Comparison of ENCODE assay signal across 18 mouse cellular contexts in the genomic region with DNA sequence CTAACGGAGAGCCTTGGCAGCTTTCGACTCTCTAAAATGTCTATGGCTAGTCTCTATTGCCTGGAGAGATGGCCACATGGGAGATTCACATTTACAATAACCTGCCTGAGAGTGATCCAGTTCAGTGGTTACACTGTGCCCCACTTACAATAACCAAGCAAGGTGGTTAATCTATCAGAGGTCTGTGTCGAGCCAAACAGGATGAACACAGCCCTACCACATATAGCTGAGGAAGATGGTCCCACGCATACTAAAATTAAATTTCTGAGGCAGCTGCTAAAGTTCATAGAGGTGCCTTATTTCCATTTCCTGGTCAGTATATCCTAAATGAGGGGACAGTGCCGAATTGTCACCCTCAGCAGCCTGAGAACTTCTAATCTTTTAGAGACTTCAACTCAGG. TPM values are rescaled to one million over a fixed set of nuclear protein-coding genes. Genes with fewer than 3 reads are reported as not detected.
DNase-seq lines count a peak whose midpoint lies in the region; ATAC-seq and TF ChIP-seq lines count a peak whose summit lies in the region.
"Had no signal": no experiment of that assay in that cellular context is flagged by ENCODE, and none has a peak within 500 bp of the region (broad histone marks: within the 10 kb centered on the region; RNA-seq: fewer than 3 reads in every experiment).

No protein-coding gene starts in this region.

- DNase-seq in gastrocnemius, adult 2 months: no peak
- DNase-seq in gastrocnemius, postnatal 25 days: no peak
- DNase-seq in liver, embryonic 13.5 days: no peak
- DNase-seq in CD4-positive, CD25-positive, alpha-beta regulatory T cell, adult 2 months (ENCODE audit: low read depth, low spot score): peak; percentile 45
- DNase-seq in limb, embryonic 10.5 days (ENCODE audit: low spot score): no peak
- no peak for DNase-seq in left cerebral cortex, postnatal 4 days
- no peak for DNase-seq in lung, postnatal 4 days
- DNase-seq: adrenal gland, postnatal 14 days; cerebellum, adult 18-20 months; forebrain, postnatal 0 days; lung, embryonic 14.5 days; right cerebral cortex, postnatal 25 days; thymus, postnatal 36 days had no signal

- intact Hi-C loops in gastrocnemius, adult 2 months (cut with DNase I): no loop called here
- intact Hi-C loops in left cerebral cortex, postnatal 4 days (cut with DNase I): no loop called here

- WGBS in liver, embryonic 13.5 days (ENCODE audit: insufficient replicate concordance): 75% methylated on average over 5 of the region's 5 CpGs
- 79% methylated on average over 5 of the region's 5 CpGs for WGBS in liver, embryonic 12.5 days (ENCODE audit: insufficient replicate concordance)
- whole genome bisulfite sequencing in limb, embryonic 10.5 days: 88% methylated on average over 5 of the region's 5 CpGs

- TF ChIP-seq CTCF in gastrocnemius, adult 2 months (IDR thresholded peaks at IDR 0.05): no peak

- H3K4me1 ChIP-seq in liver, embryonic 13.5 days (replicated peaks): peaks cover 92% of the 10 kb centered on the region
- H3K4me1 ChIP-seq in liver, embryonic 12.5 days: peaks cover 84% of the 10 kb centered on the region
- H3K4me1 ChIP-seq in limb, embryonic 10.5 days: peaks cover 44% of the 10 kb centered on the region

- no peak for ATAC-seq in liver, embryonic 13.5 days (ENCODE audit: low read depth)
- no peak for ATAC-seq in liver, embryonic 12.5 days
- ATAC-seq: forebrain, postnatal 0 days; intestine, embryonic 16.5 days had no signal

- no peak overlapping the region for H3K4me3 ChIP-seq in gastrocnemius, adult 2 months
- H3K4me3 ChIP-seq in liver, embryonic 13.5 days (replicated peaks): no peak overlapping the region
- no peak overlapping the region for H3K4me3 ChIP-seq in liver, embryonic 12.5 days
- H3K4me3 ChIP-seq in limb, embryonic 10.5 days: no peak overlapping the region
- H3K4me3 ChIP-seq: embryonic facial prominence, embryonic 12.5 days; heart, embryonic 12.5 days had no signal

- no peak overlapping the region for H3K4me2 ChIP-seq in liver, embryonic 13.5 days
- no peak overlapping the region for H3K4me2 ChIP-seq in liver, embryonic 12.5 days
- H3K4me2 ChIP-seq: embryonic facial prominence, embryonic 12.5 days; heart, embryonic 12.5 days; hindbrain, embryonic 14.5 days; lung, embryonic 14.5 days had no signal

- no peaks in the 10 kb centered on the region for H3K27me3 ChIP-seq in liver, embryonic 13.5 days
- no peaks in the 10 kb centered on the region for H3K27me3 ChIP-seq in liver, embryonic 12.5 days (replicated peaks)
- H3K27me3 ChIP-seq in limb, embryonic 10.5 days (ENCODE audit: low read depth, poor library complexity, severe bottlenecking): no peaks in the 10 kb centered on the region
- H3K27me3 ChIP-seq: embryonic facial prominence, embryonic 12.5 days; heart, embryonic 12.5 days had no signal

- H3K9me3 ChIP-seq in liver, embryonic 13.5 days (replicated peaks): no peaks in the 10 kb centered on the region
- H3K9me3 ChIP-seq in liver, embryonic 12.5 days (replicated peaks): no peaks in the 10 kb centered on the region
- 0 out of 2 replicates have a peak, but pooled peaks cover 3% of the 10 kb centered on the region for H3K9me3 ChIP-seq in limb, embryonic 10.5 days (replicated peaks)

- no peaks in the 10 kb centered on the region for H3K36me3 ChIP-seq in liver, embryonic 13.5 days
- no peaks in the 10 kb centered on the region for H3K36me3 ChIP-seq in liver, embryonic 12.5 days
- H3K36me3 ChIP-seq in limb, embryonic 10.5 days: peaks cover 2% of the 10 kb centered on the region; the same call in 1 of the 2 replicates
- H3K36me3 ChIP-seq: embryonic facial prominence, embryonic 12.5 days; heart, embryonic 12.5 days had no signal

- H3K9ac ChIP-seq in liver, embryonic 13.5 days: no peak overlapping the region
- no peak overlapping the region for H3K9ac ChIP-seq in liver, embryonic 12.5 days
- H3K9ac ChIP-seq: embryonic facial prominence, embryonic 12.5 days; forebrain, postnatal 0 days; heart, embryonic 12.5 days; hindbrain, embryonic 14.5 days; lung, embryonic 14.5 days had no signal

- peak overlapping the region; percentile 99; the same call in 1 of the 2 replicates for H3K27ac ChIP-seq in gastrocnemius, adult 2 months
- H3K27ac ChIP-seq in liver, embryonic 13.5 days: peak overlapping the region; percentile 13; the same call in 1 of the 2 replicates
- no peak overlapping the region for H3K27ac ChIP-seq in liver, embryonic 12.5 days
- H3K27ac ChIP-seq in limb, embryonic 10.5 days: peak overlapping the region; percentile 91

RNA-seq across cellular contexts. Expression of a gene that starts 56.3 kb away (rescaled TPM):
- total RNA-seq in gastrocnemius, adult 2 months (2021): 10 to 100 TPM; 40.7 to 48.4 TPM
- 10 to 100 TPM; 30.2 to 38.4 TPM for total RNA-seq in gastrocnemius, postnatal 25 days (2021)
- polyA plus RNA-seq in liver, embryonic 13.5 days (2015; fragmentation: Nextera tagmentation; extraction: Ambion mirVana): 18.8 and 25.6 TPM in 2 replicates
- polyA plus RNA-seq in liver, embryonic 12.5 days (2016; fragmentation: Nextera tagmentation; extraction: Ambion mirVana): 26.2 and 28.9 TPM in 2 replicates
- 33.7 and 53.2 TPM in 2 replicates for polyA plus RNA-seq in limb, embryonic 10.5 days (2016; fragmentation: Nextera tagmentation; extraction: Ambion mirVana)
- total RNA-seq in left cerebral cortex, postnatal 4 days (2021): 10 to 100 TPM; 52.5 to 57.9 TPM
